Mouse (Mus musculus): ENCODE results near the gene Nkx2-9. TPM values are rescaled to one million over a fixed set of nuclear protein-coding genes. Genes with fewer than 3 reads are reported as not detected.

The Nkx2-9 gene
- not detected for total RNA-seq (2021)
- long read RNA-seq, experiment 1 = 0 reads
- long read RNA-seq, experiment 2 = 0 reads

DNA sequence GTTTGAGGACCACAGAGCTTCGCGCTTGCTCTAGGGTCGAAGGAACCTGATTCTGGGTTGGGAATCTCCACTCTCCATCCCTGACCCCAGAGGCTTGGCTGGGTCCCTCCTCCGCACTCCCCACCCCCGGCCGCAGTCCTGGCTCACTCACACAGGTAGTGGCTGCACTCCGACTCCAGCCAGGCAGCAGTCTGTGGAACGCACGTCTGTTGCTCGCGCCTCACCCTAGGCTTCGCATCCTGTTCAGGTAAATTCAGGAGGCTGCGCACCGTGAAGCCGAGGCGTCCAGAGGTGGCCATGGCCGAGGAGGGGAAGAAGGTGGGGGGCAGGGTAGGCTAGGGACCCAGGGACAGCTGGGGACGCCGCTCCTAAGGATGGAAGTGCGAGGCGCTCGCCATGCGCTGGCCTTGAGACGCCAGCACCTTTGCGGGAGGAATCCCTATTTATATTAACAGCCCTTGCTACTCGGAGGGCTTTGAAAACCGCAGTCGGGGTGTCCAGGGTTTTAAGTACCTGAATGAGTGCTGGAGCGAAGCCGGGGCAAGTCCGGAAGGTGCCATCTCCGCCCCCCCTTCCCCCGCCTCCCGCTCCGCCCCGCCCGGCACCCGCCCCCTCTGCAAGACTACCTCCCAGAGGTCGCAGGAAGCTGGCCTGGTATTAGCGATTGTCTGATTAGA is at the start of gene Nkx2-9:
Nkx2-9 (minus strand) TSS at position 524 of the 677 bp plus-strand sequence.
- DNase-seq (ENCODE audit: low spot score) = no peak

DNA sequence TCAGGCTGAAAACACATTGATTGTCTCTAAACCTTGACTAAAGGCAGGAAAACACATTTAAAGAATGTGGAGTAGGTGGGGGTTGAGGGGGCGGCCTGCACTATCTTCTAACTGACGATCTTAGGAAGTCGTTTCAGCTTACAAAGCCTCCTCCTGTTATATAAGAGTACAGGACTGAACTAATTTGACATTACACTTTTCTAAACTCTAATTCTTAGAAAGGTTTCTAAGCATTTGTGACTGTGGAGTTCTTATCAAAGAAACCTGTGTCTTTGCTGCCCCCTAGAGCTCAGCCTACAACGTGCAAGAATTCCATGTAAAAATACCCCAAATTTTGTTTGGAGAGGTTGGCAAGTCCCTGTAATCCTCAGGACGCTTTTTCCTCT is 24.1 kb upstream of the Nkx2-9 start:
- DNase-seq (ENCODE audit: low spot score) = peak; percentile 30

DNA sequence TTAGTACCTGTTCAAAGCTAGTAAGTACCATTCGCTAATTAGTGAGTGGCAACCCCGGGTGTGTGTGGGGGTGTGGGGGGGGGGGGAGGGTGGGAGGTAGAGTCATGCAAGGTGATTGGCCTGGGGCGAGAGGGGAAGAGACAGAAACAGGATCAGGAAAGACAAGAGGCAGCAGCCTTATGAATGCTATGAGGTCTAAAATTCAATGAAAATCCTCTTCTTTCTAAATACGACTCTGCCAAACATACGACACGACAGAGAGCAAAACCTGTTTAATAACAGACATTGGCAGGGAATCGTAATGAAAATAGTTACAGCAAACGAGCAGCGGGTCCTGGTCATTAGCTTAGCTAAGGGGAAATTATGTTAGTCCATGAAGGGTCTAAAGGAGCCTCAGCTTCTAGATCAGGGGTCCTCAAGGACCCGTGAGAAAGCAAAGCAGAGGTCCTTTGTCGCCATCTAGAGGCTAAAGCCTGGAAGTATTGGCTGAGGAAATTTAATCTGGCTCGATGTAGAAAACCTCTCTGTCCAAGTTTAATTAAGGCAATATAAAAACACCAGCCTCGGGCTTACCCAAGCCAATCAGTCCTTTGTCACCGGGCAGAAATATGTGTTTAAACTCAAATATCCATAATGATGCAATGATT is 23.6 kb upstream of the Nkx2-9 start:
- peak; percentile 18 for DNase-seq (ENCODE audit: low spot score)

DNA sequence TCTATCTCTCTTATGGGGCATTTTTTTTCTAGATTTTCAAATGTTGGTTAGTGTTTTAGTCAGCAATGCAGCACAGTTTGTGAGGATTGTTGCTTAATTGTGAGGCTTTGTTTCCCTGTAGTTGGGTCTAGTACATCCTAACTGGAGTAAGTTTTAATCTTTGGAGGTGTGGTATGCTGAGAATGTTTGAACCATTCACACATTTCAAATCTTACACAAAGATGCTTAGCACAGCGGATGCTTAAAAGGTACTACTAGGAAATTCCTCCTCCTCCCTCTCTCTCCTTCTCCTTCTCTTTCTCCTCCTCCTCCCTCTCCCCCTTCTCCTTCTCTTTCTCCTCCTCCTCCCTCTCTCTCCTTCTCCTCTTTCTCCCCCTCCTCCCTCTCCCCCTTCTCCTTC is 3.0 kb upstream of the Nkx2-9 start:
- DNase-seq (ENCODE audit: low spot score) = no peak

DNA sequence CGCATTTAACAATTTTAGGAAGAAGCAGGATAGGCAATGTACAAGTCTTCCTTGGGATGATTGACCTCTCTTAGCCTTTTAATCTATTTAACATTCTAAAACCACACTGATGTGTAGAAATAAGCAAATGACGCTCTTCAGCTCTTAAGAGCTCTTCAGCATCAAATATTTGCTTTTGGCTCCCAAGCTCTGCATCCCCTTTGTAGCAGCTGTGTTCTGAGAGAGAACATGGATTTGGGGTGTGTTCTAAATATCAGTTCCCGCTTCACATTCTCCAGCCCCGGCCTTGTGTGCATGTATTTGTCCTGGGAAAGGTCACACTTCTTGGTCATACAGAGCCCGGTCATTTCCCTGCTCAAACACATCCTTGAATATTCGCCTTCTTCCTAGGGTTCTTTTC is 2.3 kb upstream of the Nkx2-9 start:
- DNase-seq (ENCODE audit: low spot score) = no peak

DNA sequence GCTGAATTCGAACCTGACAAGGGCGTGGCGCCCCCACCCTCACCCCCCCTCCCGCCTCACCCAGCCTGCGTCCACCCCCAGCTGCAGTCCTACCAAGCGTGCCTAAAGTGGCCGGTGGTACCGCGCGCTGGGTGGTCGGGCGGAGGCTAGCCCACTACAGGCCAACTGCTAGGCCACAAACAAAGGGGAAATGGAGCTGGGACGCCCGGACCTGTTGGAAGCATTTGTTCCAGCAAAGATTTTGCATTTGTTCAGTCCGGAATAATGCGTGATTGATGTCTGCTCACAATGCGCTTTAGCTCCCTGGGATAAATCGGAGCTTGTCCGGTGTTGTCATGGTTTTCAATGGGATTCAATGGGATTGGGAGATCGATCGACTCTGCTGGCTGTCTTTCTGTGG is 1.4 kb upstream of the Nkx2-9 start:
- no peak for DNase-seq (ENCODE audit: low spot score)

DNA sequence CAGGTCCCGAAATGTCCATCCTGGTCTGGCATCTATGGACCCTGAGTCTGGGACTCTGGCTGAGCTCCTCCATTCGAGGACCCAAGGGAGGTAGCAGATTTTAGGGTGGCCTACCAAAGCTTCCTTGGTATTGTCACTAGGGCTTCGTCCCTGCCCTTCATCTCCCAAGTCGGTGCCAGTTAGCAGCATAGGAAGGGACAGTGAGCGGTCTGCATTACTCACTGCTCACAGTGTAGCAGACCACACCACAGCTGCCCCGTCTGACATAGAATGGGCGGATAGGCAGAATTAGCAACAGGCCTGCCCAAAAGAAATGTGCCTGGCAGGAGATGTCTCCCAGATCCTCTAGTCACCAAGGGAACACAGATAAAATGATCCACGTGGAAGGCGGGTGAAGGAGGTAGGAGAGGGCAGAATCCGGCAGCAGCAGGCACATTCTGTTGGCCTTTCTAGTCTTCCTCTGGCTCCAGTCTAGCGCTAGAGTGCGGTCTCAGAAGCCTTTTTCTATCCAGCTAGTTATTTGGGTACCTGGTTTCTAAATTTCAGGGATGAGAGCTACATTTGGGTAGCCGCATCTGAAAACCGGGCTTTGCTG is 929 bp upstream of the Nkx2-9 start:
- DNase-seq (ENCODE audit: low spot score) = no peak

DNA sequence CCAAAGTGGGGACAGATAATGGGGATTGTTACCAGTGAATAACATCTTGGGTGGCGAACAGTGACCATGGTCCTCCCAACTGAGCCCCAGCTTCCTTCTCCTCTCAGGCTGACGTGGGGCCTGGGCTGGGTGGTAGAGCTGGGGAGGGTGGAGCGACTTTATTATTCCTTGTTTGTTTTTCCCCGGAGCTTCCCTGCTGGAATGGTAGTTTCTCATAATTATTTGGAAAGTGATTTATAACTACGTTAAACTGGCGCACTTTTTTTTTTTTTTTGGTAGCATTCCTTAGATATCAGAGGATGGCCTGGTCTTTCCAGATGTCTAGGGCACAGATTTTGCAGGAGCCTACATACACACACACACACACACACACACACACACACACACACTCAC is 350 bp upstream of the Nkx2-9 start:
- no peak for DNase-seq (ENCODE audit: low spot score)

DNA sequence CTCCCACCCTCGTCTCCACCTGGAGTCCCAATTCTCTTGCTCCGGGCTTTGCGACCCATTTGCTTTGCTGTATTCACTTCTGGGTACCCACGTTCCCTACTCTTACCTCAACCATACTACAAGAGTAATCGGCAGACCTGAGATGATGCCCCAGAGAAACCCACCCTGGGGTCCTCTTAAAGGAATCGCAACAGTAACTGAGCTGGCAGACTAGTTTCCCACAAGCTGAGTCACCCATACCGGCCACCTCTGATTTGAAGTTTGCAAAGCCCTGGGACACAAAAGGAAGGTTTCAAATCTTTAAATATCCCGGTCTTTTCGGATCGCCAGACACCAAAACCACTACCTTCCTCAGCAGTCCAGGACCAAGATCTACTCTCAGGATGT is 742 bp downstream of the Nkx2-9 start:
- DNase-seq (ENCODE audit: low spot score) = no peak

DNA sequence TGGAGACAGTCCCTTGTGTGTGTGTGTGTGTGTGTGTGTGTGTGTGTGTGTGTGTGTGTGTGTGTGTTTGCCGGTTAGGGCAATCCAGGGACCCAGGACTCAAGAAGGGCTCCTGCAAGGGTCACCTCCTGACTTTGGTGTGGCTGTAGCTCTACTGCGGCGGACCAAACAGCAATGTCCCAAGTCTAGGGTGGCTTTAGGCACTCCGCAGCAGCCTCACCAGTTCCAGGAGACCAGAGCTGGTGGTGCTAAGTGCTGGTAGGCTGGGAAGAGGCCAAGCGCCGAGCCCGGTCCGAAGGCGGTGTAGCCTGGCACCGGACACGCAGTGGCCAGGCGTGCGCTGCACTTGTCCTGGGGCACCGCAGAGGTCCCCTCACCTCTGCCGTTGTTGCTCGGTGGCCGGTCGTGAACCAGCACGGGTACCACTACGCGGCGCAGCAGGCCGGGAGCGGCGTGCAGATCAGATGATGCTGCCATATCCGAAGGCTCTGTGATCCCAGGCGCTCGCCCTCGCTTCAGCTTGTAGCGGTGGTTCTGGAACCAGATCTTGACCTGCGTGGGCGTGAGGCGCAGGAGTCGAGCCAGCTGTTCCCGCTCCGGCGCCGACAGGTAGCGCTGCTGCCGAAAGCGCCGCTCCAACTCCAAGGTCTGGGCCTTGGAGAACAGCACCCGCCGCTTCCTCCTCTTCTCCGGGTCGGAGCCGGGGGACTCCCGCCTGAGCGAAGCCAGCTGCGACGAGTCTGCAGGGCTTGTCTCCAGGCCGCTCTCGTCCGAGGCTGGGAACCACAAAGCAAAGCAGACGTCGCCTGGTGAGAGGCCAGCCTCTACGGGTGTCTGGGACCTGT is 1.4 kb downstream of the Nkx2-9 start:
- DNase-seq (ENCODE audit: low spot score) = no peak

DNA sequence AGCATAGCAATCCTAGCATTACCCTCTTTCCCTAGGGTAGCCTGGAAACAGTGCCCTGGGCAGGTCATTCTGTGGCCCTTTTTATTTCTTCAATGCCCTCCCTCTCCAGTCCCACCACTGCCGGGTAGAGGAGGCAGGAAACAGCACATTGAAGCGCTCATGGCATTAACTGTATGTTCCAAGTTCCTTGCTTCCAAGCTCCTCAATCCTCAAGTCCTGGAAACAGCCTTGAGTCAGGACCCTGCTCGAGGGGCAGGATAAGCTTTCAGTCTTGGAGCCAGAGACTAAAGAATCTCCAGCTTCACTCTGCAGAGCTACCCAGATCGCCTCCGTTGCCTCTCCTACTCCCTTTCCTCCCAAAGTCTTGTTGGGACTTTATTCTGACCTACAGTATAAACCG is 2.2 kb downstream of the Nkx2-9 start:
- DNase-seq (ENCODE audit: low spot score) = no peak

DNA sequence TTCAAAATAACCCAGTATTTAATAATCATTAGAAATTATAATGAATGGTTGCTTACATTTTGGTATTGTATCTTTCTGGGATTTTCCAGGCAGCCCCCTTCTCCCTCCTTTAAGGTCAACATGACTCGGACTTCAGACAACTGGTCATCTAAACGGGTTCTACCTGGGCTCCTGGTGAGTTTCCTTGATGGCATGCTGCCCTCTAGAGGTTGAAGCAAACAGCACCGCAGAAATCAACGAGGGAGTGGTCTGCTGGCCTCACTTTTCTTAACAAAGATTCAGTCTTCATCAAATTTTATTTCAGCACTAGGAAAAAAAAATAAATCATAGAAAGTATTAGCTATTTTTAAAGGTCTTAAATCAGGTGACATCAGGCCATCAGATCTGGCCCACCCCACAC is 21.4 kb downstream of the Nkx2-9 start:
- DNase-seq (ENCODE audit: low spot score) = no peak

DNA sequence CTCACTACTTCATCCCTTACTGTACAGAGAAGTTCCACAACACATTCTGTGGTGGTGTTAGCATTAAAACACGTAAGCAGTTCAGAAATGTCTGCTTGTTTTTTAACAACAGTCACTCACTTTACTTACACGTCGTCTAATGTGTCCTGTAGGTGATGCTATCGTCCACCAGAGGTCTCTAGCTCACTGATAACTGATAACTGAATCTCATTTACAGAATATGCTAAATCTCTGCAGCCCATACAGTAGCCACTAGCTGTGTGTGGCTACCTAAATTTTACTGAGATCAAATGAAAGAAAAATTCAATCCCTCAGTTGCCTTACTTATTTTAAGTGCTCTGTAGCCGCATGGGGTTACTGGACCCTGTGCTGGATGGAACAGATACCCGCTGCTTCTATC is 25.3 kb downstream of the Nkx2-9 start:
- no peak for DNase-seq (ENCODE audit: low spot score)

Other genes with a start within 250 kb of the Nkx2-9 start
- not detected for gene Nkx2-1, start 76.4 kb downstream of the Nkx2-9 start, total RNA-seq (2021)
- gene Pax9, start 78.5 kb upstream of the Nkx2-9 start, total RNA-seq (2021) = under 1 TPM in 1 of 2 experiments, not detected in 1; 0.11 TPM